Mouse (Mus musculus) spleen, adult 18-20 months (tissue): ENCODE measurements around the gene Iqch.

ENCODE experiments used
- DNase-seq, 2 experiments: peaks; one replicate each; pipeline ENCODE4 v3.0.0; 2022; ENCODE audit warnings: mixed read lengths in 2 of 2

Iqch gene

DNA sequence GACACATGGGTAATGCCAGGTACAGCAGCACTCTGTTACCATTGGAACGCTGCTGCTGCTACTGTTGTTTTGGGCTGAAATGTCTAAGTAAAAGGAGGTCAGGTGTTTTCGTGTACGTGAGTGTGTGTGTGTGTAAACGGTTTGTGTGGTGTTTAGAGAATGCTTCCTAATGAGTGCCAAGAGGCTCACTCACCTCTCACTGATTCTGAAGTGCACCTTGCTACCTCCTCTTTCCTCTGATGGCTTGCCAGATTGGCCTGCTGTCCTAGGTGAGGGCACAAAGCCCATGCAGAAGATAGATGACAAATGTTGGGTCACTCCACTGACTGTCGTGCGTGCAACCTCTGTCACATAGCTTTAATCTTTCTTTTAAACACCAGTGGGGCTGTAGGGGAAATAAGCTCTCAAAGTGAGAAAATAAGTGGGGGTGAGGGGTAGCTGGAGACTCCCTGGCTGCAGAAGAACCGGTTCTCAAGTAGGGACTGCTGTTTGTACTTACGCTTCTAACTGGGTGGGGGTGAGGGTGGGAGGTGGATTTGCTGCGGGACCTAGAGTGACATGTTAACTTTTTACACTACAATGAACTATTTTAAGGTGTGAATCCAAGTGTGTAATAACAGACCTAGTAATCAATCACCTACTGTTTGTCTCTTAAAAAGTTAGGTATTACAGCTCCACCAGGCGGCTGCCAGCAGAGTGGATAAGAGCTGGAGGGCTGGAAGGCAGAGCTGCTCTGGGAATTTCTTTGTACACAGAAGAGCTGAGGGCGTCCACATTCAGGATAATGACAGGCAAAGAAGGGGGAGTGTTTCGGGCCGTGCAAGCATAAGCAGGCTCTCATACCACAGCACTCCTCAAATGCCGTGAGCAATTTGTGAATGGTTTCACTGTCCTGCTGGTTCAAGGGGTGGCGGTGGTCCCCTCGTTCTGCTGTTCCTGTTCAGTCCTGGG, 10.5 kb upstream of the Iqch start:
- no peak for DNase-seq

DNA sequence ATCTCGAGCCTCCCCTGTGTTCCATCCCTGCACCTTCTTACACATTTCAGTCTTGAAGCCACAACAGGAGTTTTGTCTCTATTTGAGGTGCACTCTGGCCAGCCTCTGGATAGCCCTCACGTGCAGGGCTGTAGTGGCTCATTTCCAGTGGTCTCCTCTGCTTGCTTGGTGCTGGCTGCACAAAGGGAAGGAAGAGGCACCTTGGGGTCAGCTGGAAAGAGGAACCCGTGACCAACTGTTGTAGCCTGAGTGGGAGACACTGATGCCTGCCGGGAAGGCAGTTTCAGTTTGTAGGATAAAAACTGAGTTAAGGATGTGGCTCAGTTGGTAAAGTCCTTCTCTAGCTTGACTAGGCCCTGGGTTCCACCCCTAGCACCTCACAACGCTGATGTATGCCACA, 9.7 kb upstream of the Iqch start:
- DNase-seq = no peak

DNA sequence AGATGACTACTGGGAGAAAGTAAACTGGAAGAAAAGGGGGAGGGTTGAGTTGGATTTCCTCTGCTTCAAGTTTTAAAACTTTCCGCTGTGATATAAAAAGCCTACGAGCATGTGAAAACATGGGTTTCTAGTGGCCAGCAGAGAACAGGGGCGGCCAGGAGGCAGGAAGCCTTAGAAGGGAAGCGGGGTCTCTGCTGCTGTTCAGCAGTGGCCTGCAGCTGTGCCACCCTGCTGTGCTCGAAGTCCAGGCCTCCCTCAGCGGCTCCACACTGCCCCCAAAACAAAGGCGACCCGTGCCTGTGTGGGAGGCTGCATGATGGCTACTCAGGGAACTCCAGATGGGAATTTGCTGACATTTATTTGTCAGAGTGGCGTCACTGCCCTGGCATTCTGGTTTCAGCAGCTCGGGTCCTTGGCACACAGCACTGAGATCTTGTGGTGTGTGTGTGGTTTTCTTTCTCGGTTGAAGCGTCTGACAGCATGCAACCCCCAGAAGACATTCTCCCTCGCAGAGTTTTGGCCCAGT, 8.6 kb upstream of the Iqch start:
- DNase-seq = no peak

DNA sequence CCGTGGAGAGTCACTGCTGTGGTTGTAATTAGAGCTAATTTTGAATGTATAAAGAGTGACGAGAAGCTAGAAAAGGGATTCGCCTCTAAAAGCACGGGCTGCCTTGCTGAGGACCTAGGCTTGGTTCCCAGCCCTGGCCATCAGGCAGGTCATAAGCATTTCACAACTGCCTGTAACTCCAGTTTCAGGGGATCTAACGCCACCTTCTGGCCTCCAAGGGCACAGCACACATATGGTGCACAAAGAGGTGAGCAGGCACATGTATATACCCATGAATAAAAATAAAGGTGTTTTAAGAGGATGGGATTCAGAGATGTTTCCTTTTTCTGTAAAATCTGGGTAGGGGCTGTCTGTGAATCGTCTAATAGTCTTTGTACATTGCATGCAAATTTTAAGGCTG, 7.9 kb upstream of the Iqch start:
- DNase-seq = no peak

DNA sequence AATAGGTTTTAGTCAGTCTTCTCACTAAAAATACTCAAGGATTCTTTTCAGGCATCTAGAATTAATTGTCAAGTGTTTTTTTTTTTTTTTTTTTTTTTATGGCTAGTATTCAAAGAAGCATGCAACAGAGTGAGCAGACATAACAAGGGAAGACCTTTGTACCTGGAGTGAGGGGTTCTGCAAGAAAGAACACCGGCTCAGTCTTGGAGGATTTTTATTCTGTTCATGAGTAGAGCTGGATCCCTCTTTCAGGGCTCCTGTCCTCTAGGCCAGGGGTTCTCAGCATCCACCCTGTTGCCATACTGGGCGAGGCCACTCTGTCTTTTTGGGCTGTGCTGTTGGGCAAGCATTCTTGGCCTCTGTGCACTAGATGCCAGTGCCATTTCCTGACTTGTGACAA, 7.5 kb upstream of the Iqch start:
- DNase-seq = no peak

GRCm38 (mm10) chr9:63609246-63609645, 7.0 kb upstream of the Iqch start:
- DNase-seq = no peak

- no peak for DNase-seq
Observed at GRCm38 (mm10) chr9:63608006-63608405, 5.7 kb upstream of the Iqch start.

GRCm38 (mm10) chr9:63606594-63606993, 4.3 kb upstream of the Iqch start:
- no peak for DNase-seq

DNA sequence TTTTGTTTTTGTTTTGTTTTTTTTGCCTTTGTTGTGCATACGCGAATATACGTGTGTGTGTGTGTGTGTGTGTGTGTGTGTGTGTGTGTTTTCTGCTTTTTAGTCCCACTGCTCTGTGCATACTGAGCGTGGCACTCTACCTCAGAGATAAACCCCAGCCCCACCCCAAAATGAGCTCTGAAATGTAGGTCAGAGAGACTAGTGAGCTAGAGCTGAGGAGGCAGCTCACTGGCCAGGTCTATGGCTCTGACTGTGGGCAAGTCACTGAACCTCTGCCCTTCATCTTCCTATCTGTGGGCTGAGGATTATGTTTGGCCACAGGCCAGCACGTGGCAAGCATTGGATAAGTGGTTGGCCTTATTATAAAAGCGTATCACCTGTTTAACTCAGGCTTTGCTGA, 1.6 kb upstream of the Iqch start:
- DNase-seq = no peak

DNA sequence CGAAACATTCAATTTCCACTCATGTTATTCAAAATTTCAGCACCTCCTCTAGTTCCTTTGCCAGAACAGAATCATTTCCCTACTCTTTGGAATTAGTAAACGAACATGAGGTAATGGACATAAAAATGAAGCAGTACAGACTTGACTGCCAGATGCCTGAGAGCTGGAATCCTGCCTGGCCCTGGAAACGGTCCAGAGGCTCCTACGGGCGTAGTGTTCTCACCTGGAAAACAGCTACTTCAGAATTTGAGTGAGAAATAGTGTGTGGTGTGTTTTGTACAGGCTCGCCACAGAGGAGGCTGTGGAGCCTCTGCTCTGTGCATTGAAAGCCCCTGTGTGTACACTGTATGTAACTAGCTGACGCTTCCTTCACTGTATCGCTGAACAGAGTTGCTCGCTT, 5.6 kb downstream of the Iqch start:
- no peak for DNase-seq

DNA sequence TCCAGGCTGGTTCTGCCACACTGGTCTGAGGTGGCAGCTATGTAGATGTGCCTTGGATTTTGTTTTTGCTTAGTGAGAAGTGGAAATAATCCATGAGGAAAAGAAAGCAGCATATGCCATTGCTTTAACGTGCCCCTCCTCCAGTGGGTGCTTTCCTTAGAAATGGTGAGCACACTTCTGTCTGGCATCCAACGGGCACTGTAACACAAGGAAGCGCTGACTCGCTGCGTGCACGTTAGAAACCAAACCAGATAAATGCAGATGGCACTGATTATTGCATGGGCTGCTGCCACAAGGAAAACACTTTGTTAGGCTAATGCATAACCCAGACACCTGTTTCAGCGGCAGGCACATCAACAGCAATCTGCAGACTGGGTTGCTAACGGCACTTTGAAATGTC, 6.6 kb downstream of the Iqch start:
- no peak for DNase-seq

DNA sequence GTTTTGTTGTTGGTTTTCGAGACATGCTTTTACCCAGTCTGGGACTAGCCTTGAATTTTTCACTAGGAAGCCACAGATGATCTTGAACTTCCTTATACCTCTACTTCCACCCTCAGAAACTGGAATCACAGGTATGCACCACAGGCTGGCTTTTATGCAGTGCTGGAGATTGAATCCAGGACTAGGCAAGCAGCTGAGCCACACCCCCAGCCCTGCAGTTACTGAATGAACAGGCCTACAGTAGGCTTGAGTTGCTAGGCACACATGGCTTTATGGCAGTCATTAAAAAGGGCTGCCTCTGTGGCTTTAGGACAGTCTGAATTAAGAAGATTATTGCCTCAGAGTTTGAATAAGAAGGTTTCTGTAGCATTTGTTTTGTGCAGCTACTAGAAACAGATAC, 7.3 kb downstream of the Iqch start:
- no peak for DNase-seq

- no peak for DNase-seq
Observed at GRCm38 (mm10) chr9:63591661-63592256, 10.5 kb downstream of the Iqch start.

- no peak for DNase-seq
Observed at GRCm38 (mm10) chr9:63590592-63590991, 11.7 kb downstream of the Iqch start.

- DNase-seq = no peak
Observed at GRCm38 (mm10) chr9:63589209-63589608, 13.1 kb downstream of the Iqch start.

- DNase-seq = no peak
Observed at GRCm38 (mm10) chr9:63585251-63585650, 17.0 kb downstream of the Iqch start.

DNA sequence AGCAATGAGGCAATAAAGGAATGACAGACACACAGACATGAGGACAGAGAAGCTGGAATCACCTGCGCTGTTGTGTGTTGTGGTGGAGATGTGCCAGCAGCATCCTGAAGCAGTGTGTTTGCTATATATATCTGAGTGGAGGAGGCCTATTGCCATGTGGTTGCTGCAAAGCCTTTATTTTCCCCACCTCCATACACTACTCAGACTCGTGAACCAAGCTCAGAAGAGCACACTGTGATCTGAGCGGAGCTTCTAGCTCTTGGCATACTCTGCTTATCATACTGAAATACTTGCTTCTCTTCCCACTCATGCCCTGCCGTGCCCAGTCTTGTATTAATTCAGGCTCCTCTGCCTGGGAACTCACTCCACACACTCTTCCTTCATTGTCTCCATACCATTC, 20.5 kb downstream of the Iqch start:
- no peak for DNase-seq

- no peak for DNase-seq
Observed at GRCm38 (mm10) chr9:63580046-63580445, 22.2 kb downstream of the Iqch start.

GRCm38 (mm10) chr9:63579644-63580043, 22.6 kb downstream of the Iqch start:
- no peak for DNase-seq

GRCm38 (mm10) chr9:63577469-63577868, 24.8 kb downstream of the Iqch start:
- no peak for DNase-seq

- no peak for DNase-seq
Observed at GRCm38 (mm10) chr9:63572874-63573273, 29.4 kb downstream of the Iqch start.

- DNase-seq = no peak
Observed at GRCm38 (mm10) chr9:63571895-63572294, 30.4 kb downstream of the Iqch start.

DNA sequence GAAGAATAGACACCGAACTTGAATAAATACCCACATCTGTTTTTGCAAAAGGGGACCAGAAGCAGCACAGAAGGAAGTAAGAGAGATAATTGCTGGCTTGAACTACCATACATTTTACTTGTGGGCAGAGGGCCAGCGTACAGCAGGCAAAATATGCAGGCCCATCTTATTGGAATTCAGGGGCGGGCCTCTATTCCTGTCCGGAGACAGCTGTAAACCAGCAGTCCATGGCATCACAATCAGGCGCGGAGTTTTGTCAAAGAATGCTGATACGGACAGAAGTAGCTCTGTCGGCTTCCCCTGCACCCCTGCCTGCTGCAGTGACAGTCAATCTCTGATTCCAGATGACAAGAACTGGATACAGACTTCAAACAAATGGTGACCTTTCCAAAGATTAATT, 33.5 kb downstream of the Iqch start:
- DNase-seq = no peak

DNA sequence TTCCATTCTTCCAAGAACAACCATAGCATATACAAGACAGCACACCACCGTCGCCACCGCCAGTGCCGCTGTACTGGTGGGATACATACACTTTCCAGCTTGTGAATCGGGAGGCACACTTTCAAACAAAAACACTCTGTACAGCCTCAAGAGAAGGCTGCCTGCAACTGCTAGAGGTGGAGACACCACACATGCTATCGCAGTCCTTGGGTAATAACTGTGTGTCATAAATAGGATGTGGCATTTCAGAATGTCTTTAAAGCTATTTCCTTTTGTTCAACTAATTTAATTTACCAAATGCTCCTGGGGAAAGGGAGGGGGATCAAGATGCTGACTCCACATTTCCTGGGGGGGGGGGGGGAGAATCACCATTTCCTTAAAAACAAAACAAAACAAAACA, 34.0 kb downstream of the Iqch start:
- DNase-seq = no peak
